Mouse (Mus musculus) ES-E14 (cell line): ENCODE results near the gene D930007J09Rik. TPM values are rescaled to one million over a fixed set of nuclear protein-coding genes. Genes with fewer than 3 reads are reported as not detected.

ENCODE experiments used
- DNase-seq: peaks from one replicate; pipeline ENCODE4 v3.0.0-alpha.2; 2013; ENCODE audit warnings: low read depth, low spot score
- H3K27ac ChIP-seq: 2 replicates; pipeline ENCODE4 v1.5.1; 2012; ENCODE audit warnings: low read depth, mild to moderate bottlenecking, low read length, moderate library complexity, mixed read lengths; ENCODE audit not compliant: poor library complexity, insufficient read depth, severe bottlenecking
- H3K36me3 ChIP-seq: 2 replicates; pipeline ENCODE4 v1.6.1; 2012; ENCODE audit warnings: mild to moderate bottlenecking, low read length, moderate library complexity, mixed read lengths; ENCODE audit not compliant: control insufficient read depth, poor library complexity, insufficient read depth, severe bottlenecking
- H3K4me1 ChIP-seq, 2 experiments: fragments of 150-350 bp in 1 of 2; sonication (generic) in 1 of 2; 2 replicates each; pipeline ENCODE4 v1.6.1; 2012; ENCODE audit warnings: low read length in 2 of 2, mild to moderate bottlenecking in 1 of 2, mixed read lengths in 1 of 2; ENCODE audit not compliant: control insufficient read depth in 2 of 2, insufficient read depth in 2 of 2, poor library complexity in 1 of 2
- H3K4me3 ChIP-seq, 2 experiments: fragments of 150-350 bp in 1 of 2; sonication (generic) in 1 of 2; 2 replicates each; pipeline ENCODE4 v1.5.1; 2012; ENCODE audit warnings: low read length in 2 of 2, low read depth in 1 of 2, mild to moderate bottlenecking in 1 of 2, mixed read lengths in 1 of 2; ENCODE audit not compliant: insufficient read depth in 1 of 2, poor library complexity in 1 of 2, severe bottlenecking in 1 of 2
- H3K9ac ChIP-seq: 2 replicates; pipeline ENCODE4 v1.6.1; 2012; ENCODE audit warnings: low read depth, mild to moderate bottlenecking, low read length, mixed read lengths; ENCODE audit not compliant: poor library complexity, insufficient read depth, severe bottlenecking
- H3K9me3 ChIP-seq: fragments of 150-350 bp; sonication (generic); 2 replicates; pipeline ENCODE4 v1.6.1; 2012; ENCODE audit warnings: low read depth, mild to moderate bottlenecking, low read length; ENCODE audit not compliant: control insufficient read depth, insufficient read depth
- CHD2 ChIP-seq: IDR thresholded peaks from 2 replicates; pipeline ENCODE4 v1.6.1; 2014; ENCODE audit warnings: mild to moderate bottlenecking, low read depth, low read length, inconsistent platforms
- HCFC1 ChIP-seq: IDR thresholded peaks from 2 replicates; pipeline ENCODE4 v1.6.1; 2012; ENCODE audit warnings: low read length, inconsistent platforms, borderline replicate concordance; ENCODE audit not compliant: insufficient read depth
- MAFK ChIP-seq: IDR thresholded peaks from 2 replicates; pipeline ENCODE4 v1.6.1; 2014; ENCODE audit warnings: mild to moderate bottlenecking, low read depth, low read length, inconsistent platforms; ENCODE audit not compliant: insufficient read depth
- ZC3H11A ChIP-seq: IDR thresholded peaks from 2 replicates; pipeline ENCODE4 v1.6.1; 2012; ENCODE audit warnings: low read depth, mild to moderate bottlenecking, inconsistent platforms, low read length, borderline replicate concordance
- ZNF384 ChIP-seq: IDR thresholded peaks from 2 replicates; pipeline ENCODE4 v1.6.1; 2012; ENCODE audit warnings: low read depth, low read length, inconsistent platforms
- in situ Hi-C, 2 experiments: fragments of 600-800 bp; cut with MboI; formaldehyde crosslinking; loops; one replicate each; pipeline ENCODE4 v1.15.1; 2025; ENCODE audit warnings: low sequenced_read_pairs in 2 of 2, inconsistent platforms in 1 of 2; ENCODE audit not compliant: unreplicated experiment in 2 of 2
- total RNA-seq: library from RNA; depleted of rRNA; stranded (reverse); fragments of 300-350 nt; gene quantifications from 2 replicates; pipeline ENCODE4 v1.2.3, GENCODE M21; 2012

The D930007J09Rik gene
- total RNA-seq, 1 experiment: 6.7 TPM

GRCm38 (mm10) chr13:32806820-32807219 is 4.2 kb upstream of the D930007J09Rik start:
- Histone ChIP-seq H3K4me3 (peak overlapping the region in 1 of 2 experiments; percentile 15; a peak in 1 of 4 replicates), H3K9ac (no peak overlapping the region), H3K36me3 (peaks cover 4% of the 10 kb centered on the region; the same call in 1 of the 2 replicates), H3K9me3 (no peaks in the 10 kb centered on the region), H3K27ac (no peak overlapping the region), H3K4me1 (peaks cover 2 to 5% of the 10 kb centered on the region in 2 experiments; a peak in 2 of 4 replicates)
- in situ Hi-C loops: no loop called here
- TF ChIP-seq HCFC1 (no peak), ZNF384 (no peak), MAFK (no peak), CHD2 (no peak), ZC3H11A (no peak)
- no peak for DNase-seq

GRCm38 (mm10) chr13:32803701-32804345 is 1.2 kb upstream of the D930007J09Rik start:
- H3K4me1 ChIP-seq: peaks cover 2 to 5% of the 10 kb centered on the region in 2 experiments; a peak in 2 of 4 replicates
- TF ChIP-seq CHD2: no peak
- no peak for TF ChIP-seq ZNF384
- TF ChIP-seq HCFC1: no peak
- no peak for TF ChIP-seq ZC3H11A
- no peak for TF ChIP-seq MAFK
- H3K36me3 ChIP-seq: peaks cover 4% of the 10 kb centered on the region; the same call in 1 of the 2 replicates
- in situ Hi-C loops: no loop called here
- no peaks in the 10 kb centered on the region for H3K9me3 ChIP-seq
- H3K27ac ChIP-seq: no peak overlapping the region
- H3K9ac ChIP-seq: no peak overlapping the region
- H3K4me3 ChIP-seq: no peak overlapping the region
- no peak for DNase-seq

- peak within 1 kb of the TSS; percentile 79 to 83 for H3K4me3 ChIP-seq
- no peaks in the 10 kb centered on the region for H3K9me3 ChIP-seq
- no peak for TF ChIP-seq ZNF384
- TF ChIP-seq HCFC1: peak; percentile 95
- TF ChIP-seq CHD2: peak; percentile 85
- TF ChIP-seq ZC3H11A: no peak
- no peak for TF ChIP-seq MAFK
- peaks cover under 1 to 2% of the 10 kb centered on the region in 2 experiments; a peak in 1 of 4 replicates for H3K4me1 ChIP-seq
- peaks cover under 1% of the 10 kb centered on the region; the same call in 1 of the 2 replicates for H3K36me3 ChIP-seq
- H3K27ac ChIP-seq: no peak within 1 kb of the TSS
- in situ Hi-C loops: no loop called here
- H3K9ac ChIP-seq: peak within 1 kb of the TSS; percentile 88
- peak; percentile 99 for DNase-seq
These were observed 892 bp downstream of the D930007J09Rik start, which contains the start of gene Wrnip1 for GRCm38 (mm10) chr13:32801693-32802221. TSS of gene Wrnip1 (plus strand) at chr13:32802038.

- no peak overlapping the region for H3K9ac ChIP-seq
- in situ Hi-C loops: no loop called here
- DNase-seq: no peak
- H3K4me1 ChIP-seq: no peaks in the 10 kb centered on the region
- H3K9me3 ChIP-seq: no peaks in the 10 kb centered on the region
- no peaks in the 10 kb centered on the region; the same call in 1 of the 2 replicates for H3K36me3 ChIP-seq
- H3K27ac ChIP-seq: no peak overlapping the region
- peak overlapping the region in 1 of 2 experiments; percentile 52; a peak in 1 of 4 replicates for H3K4me3 ChIP-seq
- TF ChIP-seq CHD2: no peak
- TF ChIP-seq MAFK: no peak
- TF ChIP-seq ZC3H11A: no peak
- TF ChIP-seq HCFC1: no peak
- TF ChIP-seq ZNF384: no peak
These were observed 1.8 kb downstream of the D930007J09Rik start for GRCm38 (mm10) chr13:32800859-32801258.
